Mouse (Mus musculus) T-helper 1 cell (primary cell): ENCODE data around the gene Kif3a.

Experiments
- in situ Hi-C: fragments of 300-600 bp; cut with MboI, MseI; formaldehyde crosslinking; loops from one replicate; pipeline ENCODE4 v1.15.1; 2025; ENCODE audit warnings: high pct_unique_total_duplicates

Kif3a gene

DNA sequence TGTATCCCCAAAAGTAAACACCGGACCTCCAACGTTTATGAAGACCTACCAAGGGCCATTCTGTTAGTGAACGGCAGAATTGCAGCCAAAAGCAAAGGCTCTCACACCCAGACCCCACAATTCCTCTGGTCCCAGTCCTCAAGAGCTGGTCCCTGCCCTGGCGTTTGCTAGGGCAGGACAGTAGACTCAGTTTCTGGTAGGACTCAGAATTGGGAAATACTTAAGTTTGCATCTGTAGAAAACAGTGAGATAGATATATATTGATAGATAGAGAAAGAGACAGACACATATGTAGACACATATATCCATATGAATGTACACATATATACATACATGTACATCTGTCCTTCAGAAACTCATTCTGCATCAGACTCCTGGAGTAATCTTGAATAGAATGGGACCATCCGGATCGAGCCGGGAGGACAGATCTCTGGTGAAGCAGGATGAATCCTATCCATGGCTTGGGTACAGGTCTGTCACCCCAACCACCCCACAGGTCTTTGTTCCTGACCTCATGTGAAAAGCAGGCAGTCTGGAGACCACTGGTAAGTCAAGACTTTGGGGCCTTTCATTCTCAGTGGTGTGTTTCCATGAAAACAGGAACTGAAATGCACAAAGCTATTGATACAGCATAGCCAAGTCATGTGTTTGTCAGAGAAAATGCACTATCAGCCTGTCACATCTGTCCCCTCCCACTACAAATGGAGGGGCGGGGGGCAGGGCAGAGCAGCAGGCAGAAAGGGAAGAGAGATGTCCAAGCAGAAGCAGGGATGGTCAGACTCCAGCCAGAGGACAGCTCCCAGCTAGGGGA lies 49.8 kb downstream of the Kif3a start:
- in situ Hi-C loops = no loop called here

- in situ Hi-C loops = no loop called here
Observed at GRCm38 (mm10) chr11:53617562-53618109, 50.5 kb downstream of the Kif3a start.

DNA sequence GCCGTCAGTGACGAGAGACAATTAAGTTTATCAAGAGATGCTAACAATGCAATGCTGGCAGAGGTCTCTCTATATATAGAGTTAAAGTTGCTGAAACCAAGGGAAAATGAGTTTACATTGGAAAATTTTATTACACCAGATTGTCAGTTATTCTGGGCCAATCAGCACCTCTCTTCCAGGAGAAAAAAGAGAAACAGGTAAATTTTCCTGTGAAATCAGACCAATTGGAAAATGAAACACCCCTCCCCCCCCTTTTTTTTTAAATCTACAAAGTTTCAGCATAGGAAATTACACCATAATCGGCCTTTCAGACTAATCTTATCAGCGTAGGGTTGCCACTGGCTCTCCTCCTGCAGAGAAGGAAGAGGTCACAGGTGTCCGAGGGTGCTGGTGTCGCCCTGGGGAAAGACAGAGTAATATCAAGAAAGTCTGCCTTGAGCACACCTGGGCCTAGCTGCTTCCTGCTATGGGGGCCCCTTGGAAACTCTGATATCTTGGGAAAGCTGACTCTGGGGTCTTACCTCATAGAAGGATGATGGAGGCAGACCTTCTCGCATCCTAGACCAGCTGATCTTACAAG lies 51.5 kb downstream of the Kif3a start, which contains the start of gene Il4:
Gene Il4 (minus strand): TSS at position 51 of the 580 bp plus-strand sequence.
- in situ Hi-C loops = no loop called here

- in situ Hi-C loops = no loop called here
Observed at GRCm38 (mm10) chr11:53619428-53619827, 52.2 kb downstream of the Kif3a start.

- in situ Hi-C loops = no loop called here
Observed at GRCm38 (mm10) chr11:53620094-53620493, 52.9 kb downstream of the Kif3a start.

DNA sequence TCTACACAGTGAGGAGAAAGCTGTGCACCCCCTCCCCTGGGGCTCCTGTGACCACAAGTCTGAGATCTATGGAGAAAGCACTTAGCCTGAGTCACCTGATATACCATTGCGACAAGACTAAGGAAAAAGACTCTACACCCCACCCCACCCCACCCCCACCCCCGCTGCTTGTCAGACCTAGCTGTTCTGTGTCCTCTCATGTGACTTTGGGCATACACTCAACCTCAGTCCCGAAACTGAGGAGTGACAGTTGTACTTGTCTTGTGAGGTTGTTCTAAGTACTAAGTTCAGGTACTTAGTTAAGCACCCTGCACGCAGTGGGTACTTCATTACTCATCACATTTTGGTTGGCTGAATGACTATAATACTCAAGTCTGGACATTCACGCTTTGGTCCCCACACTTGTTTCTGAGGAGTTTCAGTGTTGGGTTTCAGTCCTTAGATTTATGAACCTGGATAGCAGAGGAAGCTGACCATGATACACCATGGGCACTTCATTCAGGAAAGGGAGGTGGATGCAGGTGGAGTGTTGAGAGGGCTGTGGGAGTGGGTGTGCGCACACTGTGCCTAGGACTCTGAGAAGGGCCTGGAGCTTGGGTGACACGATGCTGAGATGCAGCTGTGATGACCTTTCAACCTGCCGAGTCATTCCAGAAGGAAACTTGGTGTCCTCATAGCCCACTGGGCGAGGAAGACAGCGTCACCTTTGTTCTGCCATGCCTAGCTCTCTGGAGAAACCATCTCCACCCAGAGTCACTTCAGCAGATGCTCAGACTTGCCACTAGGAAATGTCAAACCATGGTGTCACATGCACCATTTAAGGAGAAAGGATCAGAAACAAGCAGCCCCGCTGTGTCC lies 54.6 kb downstream of the Kif3a start:
- in situ Hi-C loops = no loop called here

- in situ Hi-C loops = no loop called here
Observed at GRCm38 (mm10) chr11:53622440-53622806, 55.2 kb downstream of the Kif3a start.

DNA sequence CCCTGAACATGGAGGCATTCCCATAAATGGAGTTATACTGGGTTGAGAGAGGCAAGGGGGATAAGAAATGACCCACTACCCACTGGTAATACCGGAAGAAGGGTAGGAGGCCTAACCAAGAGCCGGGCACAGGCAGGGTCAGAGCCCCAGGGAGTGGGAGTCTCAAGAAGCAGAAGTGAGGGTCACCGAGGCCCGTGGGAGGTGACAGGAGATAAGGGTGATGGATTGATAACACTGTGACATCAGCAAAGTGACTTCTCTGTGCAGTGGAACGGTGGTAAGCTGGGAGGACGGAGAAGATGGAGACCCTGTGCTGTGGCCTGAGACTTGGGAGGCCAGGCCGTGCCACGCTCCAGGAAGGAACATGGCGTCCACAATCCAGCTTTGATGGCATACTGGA lies 56.4 kb downstream of the Kif3a start:
- in situ Hi-C loops = no loop called here

- in situ Hi-C loops = no loop called here
Observed at GRCm38 (mm10) chr11:53624124-53624523, 56.9 kb downstream of the Kif3a start.

DNA sequence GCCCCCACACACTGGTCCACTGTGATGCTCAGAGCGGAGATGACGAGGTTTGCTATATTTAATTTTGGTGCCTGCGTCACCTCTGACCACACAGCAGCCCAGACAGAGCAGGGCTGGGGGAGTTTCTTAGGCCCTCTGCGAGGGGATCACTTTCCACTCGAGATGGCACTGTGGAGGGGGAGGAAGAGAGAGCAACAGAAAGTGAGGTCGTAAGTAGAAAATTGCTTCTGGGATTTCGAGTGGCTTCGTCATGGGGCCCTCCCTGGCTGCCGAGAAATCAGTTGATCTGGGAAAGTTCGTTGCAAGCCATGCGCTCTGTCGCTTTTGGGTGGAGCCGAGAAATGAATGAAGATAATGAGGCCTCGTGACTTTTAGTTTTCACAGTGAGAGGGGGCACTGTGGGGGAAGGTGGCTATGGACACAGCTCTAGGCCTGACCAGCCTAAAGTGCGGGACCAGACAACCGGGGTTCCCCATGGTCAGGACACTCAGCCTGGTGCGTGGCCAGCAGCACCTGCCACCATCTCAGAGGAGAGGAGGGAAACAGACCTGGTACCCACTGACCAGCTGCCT lies 59.7 kb downstream of the Kif3a start:
- in situ Hi-C loops = no loop called here

- in situ Hi-C loops = no loop called here
Observed at GRCm38 (mm10) chr11:53627859-53628258, 60.7 kb downstream of the Kif3a start.

- in situ Hi-C loops = no loop called here
Observed at GRCm38 (mm10) chr11:53632122-53632733, 65.0 kb downstream of the Kif3a start.

DNA sequence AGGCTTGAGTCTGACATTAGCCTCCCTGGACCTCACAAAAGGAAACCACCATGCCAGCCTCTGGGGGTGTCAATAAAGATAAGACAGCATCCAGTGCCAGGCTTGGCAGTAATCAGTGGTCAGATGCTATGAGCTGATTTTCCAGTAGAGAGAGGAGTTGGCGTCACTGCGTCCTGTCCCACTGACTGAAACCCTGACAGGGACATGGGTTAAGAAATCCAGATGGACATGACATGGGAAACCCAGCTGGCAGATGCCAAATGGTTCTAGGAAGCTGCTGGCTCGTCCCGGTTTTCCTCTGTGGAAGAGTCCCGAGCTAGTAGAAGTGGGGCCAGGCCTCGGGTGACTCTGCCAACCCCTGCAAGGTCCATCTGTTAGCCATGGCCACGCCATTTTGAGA lies 66.5 kb downstream of the Kif3a start:
- in situ Hi-C loops = no loop called here

DNA sequence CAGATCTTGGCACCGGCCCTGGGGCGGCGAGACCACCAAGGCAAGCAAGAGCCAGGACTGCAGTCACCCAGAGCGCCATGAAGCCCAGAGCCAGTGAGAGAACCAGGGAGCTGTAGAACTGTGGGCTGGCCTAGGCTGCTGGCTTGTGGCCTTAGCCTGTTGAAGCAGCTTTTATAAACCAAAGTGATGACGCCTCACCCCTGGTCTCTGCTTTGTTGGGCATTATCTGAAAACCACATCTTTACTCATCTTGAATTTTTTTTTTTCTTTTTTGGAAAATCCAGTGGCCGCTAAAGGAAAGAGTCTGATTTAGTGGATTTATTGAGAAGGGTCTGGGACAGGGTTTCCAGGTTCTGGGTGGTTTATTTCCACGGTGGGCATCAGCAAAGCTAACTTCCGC lies 67.4 kb downstream of the Kif3a start, which contains the start of gene Il13:
Gene Il13 (minus strand): TSS at position 147 of the 400 bp plus-strand sequence.
- in situ Hi-C loops = no loop called here

GRCm38 (mm10) chr11:53635590-53636182 lies 68.5 kb downstream of the Kif3a start:
- in situ Hi-C loops = no loop called here

- in situ Hi-C loops = no loop called here
Observed at GRCm38 (mm10) chr11:53636183-53636646, 69.0 kb downstream of the Kif3a start.

DNA sequence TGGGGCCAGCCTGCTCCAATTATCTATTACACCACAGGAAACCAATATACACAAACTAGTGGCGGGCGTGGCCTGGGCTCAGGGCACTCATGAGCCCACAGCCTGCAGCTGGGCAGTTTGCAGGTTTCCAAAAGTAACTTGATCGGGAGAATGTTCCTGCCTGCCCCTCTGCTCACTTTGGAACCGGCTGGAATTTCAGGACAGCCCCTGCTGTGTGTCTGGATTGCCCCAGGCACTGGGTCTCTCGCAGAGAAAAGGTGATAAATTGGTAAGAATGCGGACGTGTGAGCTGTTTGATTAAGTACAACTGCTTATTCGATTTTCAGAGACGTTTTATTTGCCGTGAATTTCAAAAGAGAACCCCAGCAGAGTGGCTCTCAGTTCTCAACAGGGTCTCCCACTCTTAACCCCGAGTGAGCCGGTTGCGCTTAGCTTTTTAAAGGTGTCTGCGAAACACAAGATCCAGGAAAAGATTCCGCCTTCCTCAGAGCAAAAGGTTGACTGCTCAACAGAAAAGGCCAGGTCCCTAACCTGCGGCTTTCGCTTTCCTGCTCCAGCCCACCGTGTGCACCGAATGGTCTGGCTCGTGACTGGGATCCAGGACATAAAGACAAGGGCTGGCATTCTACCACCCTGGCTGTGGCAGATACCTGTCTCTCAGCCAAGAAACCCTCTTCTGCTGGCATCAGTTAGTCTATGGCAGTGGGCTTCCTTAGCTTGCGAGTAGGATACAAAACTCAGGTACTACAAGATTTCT lies 70.0 kb downstream of the Kif3a start:
- in situ Hi-C loops = no loop called here

- in situ Hi-C loops = no loop called here
Observed at GRCm38 (mm10) chr11:53637803-53638260, 70.7 kb downstream of the Kif3a start.

GRCm38 (mm10) chr11:53642744-53643279 lies 75.6 kb downstream of the Kif3a start:
- in situ Hi-C loops = no loop called here

DNA sequence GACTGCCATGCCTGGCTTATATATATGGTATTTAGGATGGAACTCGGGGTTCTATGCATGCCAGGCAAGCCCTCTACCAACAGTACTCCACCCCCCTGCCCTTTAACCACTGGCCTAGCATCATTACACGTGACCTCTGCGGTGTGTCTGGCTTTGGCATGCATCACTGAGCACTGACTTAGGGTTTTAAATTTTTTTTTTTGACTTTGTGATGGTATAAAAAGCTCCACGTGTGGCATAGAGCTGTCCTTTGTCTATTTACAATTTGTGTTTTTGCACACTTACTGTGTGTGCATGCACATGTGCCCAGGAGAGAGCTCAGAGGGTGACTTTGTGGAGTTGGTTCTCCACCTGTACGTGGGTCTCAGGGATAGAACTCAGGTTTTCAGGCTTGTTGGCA lies 76.8 kb downstream of the Kif3a start:
- in situ Hi-C loops = no loop called here
